Mouse (Mus musculus): ENCODE data around the gene 1700042G07Rik. TPM values are rescaled to one million over a fixed set of nuclear protein-coding genes. Genes with fewer than 3 reads are reported as not detected.

1700042G07Rik gene
- polyA plus RNA-seq, 1 experiment from 2014 or later: not detected

GRCm38 (mm10) chr4:116177140-116177539 lies 4.0 kb downstream of the 1700042G07Rik start:
- no peak overlapping the region; the same call in 1 of the 2 replicates for H3K9ac ChIP-seq (replicated peaks; ENCODE audit: low read depth, low read length)
- ATAC-seq (ENCODE audit: insufficient number of reproducible peaks, insufficient read depth, low FRiP score, low read depth): no peak
- no peak overlapping the region for H3K4me3 ChIP-seq (ENCODE audit: low read depth, low read length)

GRCm38 (mm10) chr4:116182079-116182478 lies 8.9 kb downstream of the 1700042G07Rik start:
- Histone ChIP-seq H3K4me1 (ENCODE audit: control insufficient read depth, insufficient read depth, low read length) (0 out of 2 replicates have a peak, but pooled peaks cover 3% of the 10 kb centered on the region), H3K4me2 (replicated peaks; ENCODE audit: low read depth, low read length) (no peak overlapping the region), H3K9me3 (ENCODE audit: control insufficient read depth, low read depth, low read length) (no peaks in the 10 kb centered on the region), H3K27me3 (ENCODE audit: control insufficient read depth, insufficient read depth, low read length) (no peaks in the 10 kb centered on the region), H3K4me3 (ENCODE audit: low read depth, low read length) (no peak overlapping the region), H3K27ac (ENCODE audit: low read length) (no peak overlapping the region), H3K9ac (replicated peaks; ENCODE audit: low read depth, low read length) (no peak overlapping the region), H3K36me3 (ENCODE audit: control insufficient read depth, insufficient read depth, low read length) (no peaks in the 10 kb centered on the region)
- ATAC-seq (ENCODE audit: insufficient number of reproducible peaks, insufficient read depth, low FRiP score, low read depth): no peak
- WGBS: 52% methylated on average over 3 of the region's 3 CpGs

More at GRCm38 (mm10) chr4:116177140-116177539, 4.0 kb downstream of the 1700042G07Rik start:
- H3K4me1 ChIP-seq (ENCODE audit: control insufficient read depth, insufficient read depth, low read length): peaks cover 22% of the 10 kb centered on the region; the same call in 1 of the 2 replicates
- H3K27ac ChIP-seq (ENCODE audit: low read length): peak overlapping the region; percentile 86
- WGBS: 34% methylated on average over 5 of the region's 5 CpGs
- no peaks in the 10 kb centered on the region for H3K27me3 ChIP-seq (ENCODE audit: control insufficient read depth, insufficient read depth, low read length)
- H3K4me2 ChIP-seq (replicated peaks; ENCODE audit: low read depth, low read length): peak overlapping the region; percentile 42; the same call in 1 of the 2 replicates
- H3K36me3 ChIP-seq (ENCODE audit: control insufficient read depth, insufficient read depth, low read length): no peaks in the 10 kb centered on the region
- no peaks in the 10 kb centered on the region for H3K9me3 ChIP-seq (ENCODE audit: control insufficient read depth, low read depth, low read length)

DNA sequence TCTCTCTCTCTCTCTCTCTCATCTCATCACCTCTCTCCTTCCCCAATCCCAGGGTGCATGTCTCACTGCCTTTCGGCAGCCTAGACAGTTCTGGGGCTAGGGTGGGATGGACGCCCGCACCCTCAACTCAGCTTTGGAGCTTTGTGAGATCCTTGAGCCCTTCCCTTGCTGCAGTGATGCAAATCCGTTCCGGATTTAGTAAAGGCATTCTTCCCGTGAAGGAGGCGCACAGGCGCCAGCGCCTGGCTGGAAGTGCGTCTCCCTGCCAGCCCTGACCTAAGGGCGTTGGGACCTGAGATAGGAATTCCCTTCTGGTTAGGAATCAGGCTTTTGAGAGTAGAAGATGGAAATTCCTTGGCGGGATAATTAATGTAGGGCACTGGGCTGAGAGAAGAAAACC lies 9.6 kb downstream of the 1700042G07Rik start:
- H3K4me3 ChIP-seq (ENCODE audit: low read depth, low read length): no peak overlapping the region

GRCm38 (mm10) chr4:116185083-116185482 lies 11.9 kb downstream of the 1700042G07Rik start:
- Histone ChIP-seq H3K4me3 (ENCODE audit: low read depth, low read length) (no peak overlapping the region), H3K9ac (replicated peaks; ENCODE audit: low read depth, low read length) (no peak overlapping the region), H3K4me2 (replicated peaks; ENCODE audit: low read depth, low read length) (no peak overlapping the region), H3K36me3 (ENCODE audit: control insufficient read depth, insufficient read depth, low read length) (no peaks in the 10 kb centered on the region), H3K27ac (ENCODE audit: low read length) (no peak overlapping the region), H3K27me3 (ENCODE audit: control insufficient read depth, insufficient read depth, low read length) (no peaks in the 10 kb centered on the region), H3K4me1 (ENCODE audit: control insufficient read depth, insufficient read depth, low read length) (no peaks in the 10 kb centered on the region), H3K9me3 (ENCODE audit: control insufficient read depth, low read depth, low read length) (no peaks in the 10 kb centered on the region)
- no peak for ATAC-seq (ENCODE audit: insufficient number of reproducible peaks, insufficient read depth, low FRiP score, low read depth)
- 88% methylated on average over 4 of the region's 4 CpGs for WGBS

More for the DNA sequence above, 9.6 kb downstream of the 1700042G07Rik start:
- H3K9ac ChIP-seq (replicated peaks; ENCODE audit: low read depth, low read length): no peak overlapping the region
- ATAC-seq (ENCODE audit: insufficient number of reproducible peaks, insufficient read depth, low FRiP score, low read depth): no peak
- H3K4me2 ChIP-seq (replicated peaks; ENCODE audit: low read depth, low read length): no peak overlapping the region
- no peaks in the 10 kb centered on the region for H3K4me1 ChIP-seq (ENCODE audit: control insufficient read depth, insufficient read depth, low read length)
- no peaks in the 10 kb centered on the region for H3K27me3 ChIP-seq (ENCODE audit: control insufficient read depth, insufficient read depth, low read length)
- no peaks in the 10 kb centered on the region for H3K9me3 ChIP-seq (ENCODE audit: control insufficient read depth, low read depth, low read length)
- no peak overlapping the region for H3K27ac ChIP-seq (ENCODE audit: low read length)
- 12% methylated on average over 12 of the region's 12 CpGs for WGBS
- H3K36me3 ChIP-seq (ENCODE audit: control insufficient read depth, insufficient read depth, low read length): no peaks in the 10 kb centered on the region

- no peaks in the 10 kb centered on the region for H3K36me3 ChIP-seq (ENCODE audit: control insufficient read depth, insufficient read depth, low read length)
- no peak for ATAC-seq (ENCODE audit: insufficient number of reproducible peaks, insufficient read depth, low FRiP score, low read depth)
- H3K4me2 ChIP-seq (replicated peaks; ENCODE audit: low read depth, low read length): no peak overlapping the region
- no peak overlapping the region for H3K27ac ChIP-seq (ENCODE audit: low read length)
- no peaks in the 10 kb centered on the region for H3K27me3 ChIP-seq (ENCODE audit: control insufficient read depth, insufficient read depth, low read length)
- no peak overlapping the region for H3K4me3 ChIP-seq (ENCODE audit: low read depth, low read length)
- 42% methylated on average over 4 of the region's 4 CpGs for WGBS
- H3K9ac ChIP-seq (replicated peaks; ENCODE audit: low read depth, low read length): no peak overlapping the region
- H3K4me1 ChIP-seq (ENCODE audit: control insufficient read depth, insufficient read depth, low read length): no peaks in the 10 kb centered on the region
- H3K9me3 ChIP-seq (ENCODE audit: control insufficient read depth, low read depth, low read length): no peaks in the 10 kb centered on the region
These were observed 19.2 kb downstream of the 1700042G07Rik start for GRCm38 (mm10) chr4:116192286-116192835.

DNA sequence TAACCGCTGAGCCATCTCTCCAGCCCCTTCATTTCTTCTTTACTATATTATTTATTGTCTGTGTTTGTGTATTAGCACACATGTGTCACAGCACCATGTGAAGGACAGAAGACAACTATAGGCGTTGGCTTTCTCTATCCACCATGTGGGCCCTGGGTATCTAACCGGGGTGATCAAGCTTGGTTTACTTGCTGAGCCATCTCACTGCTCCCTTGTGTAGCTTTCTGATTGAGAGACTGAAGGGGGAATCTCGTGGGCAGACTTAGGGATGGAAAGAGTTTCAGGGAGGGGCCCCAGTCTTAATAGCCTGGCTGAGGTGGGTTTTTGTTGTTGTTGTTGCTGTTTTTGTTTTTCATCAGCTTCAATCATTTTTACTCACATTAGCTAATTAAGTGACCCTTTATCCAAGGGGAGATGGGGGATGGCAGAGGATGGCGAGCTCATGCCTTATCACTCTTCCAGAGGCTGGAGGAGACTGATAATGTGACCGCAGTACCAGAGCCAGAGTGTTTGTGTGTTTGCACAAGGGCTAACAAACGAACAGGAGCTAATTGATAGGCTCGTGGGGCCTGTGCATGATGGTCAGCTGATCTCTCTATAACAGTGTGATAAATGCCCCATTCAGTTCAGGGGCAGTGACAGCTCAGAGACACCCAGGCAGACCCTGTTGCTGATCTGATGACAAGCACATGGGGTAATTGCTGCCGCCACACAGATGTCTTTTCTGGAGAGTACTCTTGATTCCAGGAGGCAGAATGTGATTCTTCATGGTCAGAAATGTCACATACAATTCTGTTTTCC lies 20.6 kb downstream of the 1700042G07Rik start:
- no peaks in the 10 kb centered on the region for H3K36me3 ChIP-seq (ENCODE audit: control insufficient read depth, insufficient read depth, low read length)
- WGBS: 50% methylated on average over 9 of the region's 9 CpGs
- no peak overlapping the region for H3K4me2 ChIP-seq (replicated peaks; ENCODE audit: low read depth, low read length)
- ATAC-seq (ENCODE audit: insufficient number of reproducible peaks, insufficient read depth, low FRiP score, low read depth): peak; percentile 71; the same call in 1 of the 2 replicates
- no peaks in the 10 kb centered on the region for H3K27me3 ChIP-seq (ENCODE audit: control insufficient read depth, insufficient read depth, low read length)
- H3K9me3 ChIP-seq (ENCODE audit: control insufficient read depth, low read depth, low read length): no peaks in the 10 kb centered on the region
- no peak overlapping the region for H3K27ac ChIP-seq (ENCODE audit: low read length)
- H3K4me1 ChIP-seq (ENCODE audit: control insufficient read depth, insufficient read depth, low read length): no peaks in the 10 kb centered on the region
- H3K9ac ChIP-seq (replicated peaks; ENCODE audit: low read depth, low read length): no peak overlapping the region
- no peak overlapping the region for H3K4me3 ChIP-seq (ENCODE audit: low read depth, low read length)

GRCm38 (mm10) chr4:116198422-116198821 lies 25.2 kb downstream of the 1700042G07Rik start:
- 81% methylated on average over 2 of the region's 2 CpGs for WGBS
- Histone ChIP-seq H3K4me2 (replicated peaks; ENCODE audit: low read depth, low read length) (no peak overlapping the region), H3K9ac (replicated peaks; ENCODE audit: low read depth, low read length) (no peak overlapping the region), H3K27me3 (ENCODE audit: control insufficient read depth, insufficient read depth, low read length) (no peaks in the 10 kb centered on the region), H3K36me3 (ENCODE audit: control insufficient read depth, insufficient read depth, low read length) (no peaks in the 10 kb centered on the region), H3K27ac (ENCODE audit: low read length) (no peak overlapping the region), H3K4me1 (ENCODE audit: control insufficient read depth, insufficient read depth, low read length) (no peaks in the 10 kb centered on the region), H3K9me3 (ENCODE audit: control insufficient read depth, low read depth, low read length) (no peaks in the 10 kb centered on the region), H3K4me3 (ENCODE audit: low read depth, low read length) (no peak overlapping the region)
- no peak for ATAC-seq (ENCODE audit: insufficient number of reproducible peaks, insufficient read depth, low FRiP score, low read depth)

GRCm38 (mm10) chr4:116204422-116204821 lies 31.2 kb downstream of the 1700042G07Rik start:
- Histone ChIP-seq H3K9me3 (ENCODE audit: control insufficient read depth, low read depth, low read length) (no peaks in the 10 kb centered on the region), H3K4me2 (replicated peaks; ENCODE audit: low read depth, low read length) (no peak overlapping the region), H3K27ac (ENCODE audit: low read length) (no peak overlapping the region), H3K36me3 (ENCODE audit: control insufficient read depth, insufficient read depth, low read length) (no peaks in the 10 kb centered on the region), H3K27me3 (ENCODE audit: control insufficient read depth, insufficient read depth, low read length) (no peaks in the 10 kb centered on the region), H3K4me3 (ENCODE audit: low read depth, low read length) (no peak overlapping the region), H3K9ac (replicated peaks; ENCODE audit: low read depth, low read length) (no peak overlapping the region), H3K4me1 (ENCODE audit: control insufficient read depth, insufficient read depth, low read length) (no peaks in the 10 kb centered on the region)
- no peak for ATAC-seq (ENCODE audit: insufficient number of reproducible peaks, insufficient read depth, low FRiP score, low read depth)
- WGBS: 63% methylated on average over 3 of the region's 3 CpGs

All from stomach, embryonic 14.5 days (tissue).